Mouse (Mus musculus) gastrocnemius, postnatal 4 days (tissue): Measurements from ENCODE around the gene Rragd. TPM values are rescaled to one million over a fixed set of nuclear protein-coding genes. Genes with fewer than 3 reads are reported as not detected.

Experiments
- total RNA-seq, 2 experiments: library from RNA; stranded (reverse); gene quantifications; 2 replicates each; pipeline ENCODE4 v1.2.3; 2021

Gene Rragd
- total RNA-seq, 2 experiments from 2014 or later = 84.8 to 85.5 TPM

Other genes starting within 250 kb of the Rragd start
- gene Lyrm2, start 182.8 kb upstream of the Rragd start, total RNA-seq = 10 to 100 TPM; 39.1 to 39.4 TPM
- 1 to 10 TPM; 4.3 to 5.8 TPM for gene Ankrd6, start 32.2 kb upstream of the Rragd start, total RNA-seq
- gene Ube2j1, start 48.4 kb downstream of the Rragd start, total RNA-seq = 10 to 100 TPM; 59.7 to 65.8 TPM
- gene Gabrr2, start 80.0 kb downstream of the Rragd start, total RNA-seq = 1 to 10 TPM; 1.5 to 1.8 TPM
- gene Gabrr1, start 149.5 kb downstream of the Rragd start, total RNA-seq = under 1 TPM in 1 of 2 experiments, not detected in 1; 0.20 TPM
- gene Pm20d2, start 206.7 kb downstream of the Rragd start, total RNA-seq = 10 to 100 TPM; 28.8 to 35.2 TPM
- under 1 TPM in 1 of 2 experiments, not detected in 1; 0.08 TPM for gene Srsf12, start 226.0 kb downstream of the Rragd start, total RNA-seq